Mouse (Mus musculus) lung, postnatal 25 days (tissue): Measurements from ENCODE around the gene Cldn13.

Experiments
- DNase-seq: peaks from one replicate; pipeline ENCODE4 v3.0.0; 2022; ENCODE audit warnings: low spot score

Gene Cldn13

GRCm38 (mm10) chr5:134892717-134893116 is 22.6 kb downstream of the Cldn13 start:
- DNase-seq, result no peak

GRCm38 (mm10) chr5:134891552-134891951 is 23.8 kb downstream of the Cldn13 start:
- DNase-seq, result peak; percentile 75

- DNase-seq, result peak; percentile 67
These were observed 24.7 kb downstream of the Cldn13 start for GRCm38 (mm10) chr5:134890601-134891054.

- DNase-seq, result peak; percentile 60
These were observed 26.8 kb downstream of the Cldn13 start for GRCm38 (mm10) chr5:134888505-134888904.

- DNase-seq, result peak; percentile 91
These were observed 27.6 kb downstream of the Cldn13 start for GRCm38 (mm10) chr5:134887447-134888335.

GRCm38 (mm10) chr5:134883077-134883476 is 32.2 kb downstream of the Cldn13 start:
- peak; percentile 14 for DNase-seq

- peak; percentile 36 for DNase-seq
These were observed 38.5 kb downstream of the Cldn13 start for GRCm38 (mm10) chr5:134876801-134877200.

- no peak for DNase-seq
These were observed 40.1 kb downstream of the Cldn13 start for GRCm38 (mm10) chr5:134875245-134875644.

GRCm38 (mm10) chr5:134873956-134874879 is 41.1 kb downstream of the Cldn13 start:
- peak; percentile 50 for DNase-seq

GRCm38 (mm10) chr5:134873034-134873433 is 42.3 kb downstream of the Cldn13 start:
- no peak for DNase-seq

- DNase-seq, result no peak
These were observed 42.7 kb downstream of the Cldn13 start for GRCm38 (mm10) chr5:134872597-134872996.

- DNase-seq, result no peak
These were observed 46.8 kb downstream of the Cldn13 start for GRCm38 (mm10) chr5:134868506-134868905.

GRCm38 (mm10) chr5:134867320-134868144 is 47.8 kb downstream of the Cldn13 start:
- no peak for DNase-seq

- DNase-seq, result peak; percentile 36
These were observed 50.2 kb downstream of the Cldn13 start for GRCm38 (mm10) chr5:134865158-134865557.
